In the genomic region with DNA sequence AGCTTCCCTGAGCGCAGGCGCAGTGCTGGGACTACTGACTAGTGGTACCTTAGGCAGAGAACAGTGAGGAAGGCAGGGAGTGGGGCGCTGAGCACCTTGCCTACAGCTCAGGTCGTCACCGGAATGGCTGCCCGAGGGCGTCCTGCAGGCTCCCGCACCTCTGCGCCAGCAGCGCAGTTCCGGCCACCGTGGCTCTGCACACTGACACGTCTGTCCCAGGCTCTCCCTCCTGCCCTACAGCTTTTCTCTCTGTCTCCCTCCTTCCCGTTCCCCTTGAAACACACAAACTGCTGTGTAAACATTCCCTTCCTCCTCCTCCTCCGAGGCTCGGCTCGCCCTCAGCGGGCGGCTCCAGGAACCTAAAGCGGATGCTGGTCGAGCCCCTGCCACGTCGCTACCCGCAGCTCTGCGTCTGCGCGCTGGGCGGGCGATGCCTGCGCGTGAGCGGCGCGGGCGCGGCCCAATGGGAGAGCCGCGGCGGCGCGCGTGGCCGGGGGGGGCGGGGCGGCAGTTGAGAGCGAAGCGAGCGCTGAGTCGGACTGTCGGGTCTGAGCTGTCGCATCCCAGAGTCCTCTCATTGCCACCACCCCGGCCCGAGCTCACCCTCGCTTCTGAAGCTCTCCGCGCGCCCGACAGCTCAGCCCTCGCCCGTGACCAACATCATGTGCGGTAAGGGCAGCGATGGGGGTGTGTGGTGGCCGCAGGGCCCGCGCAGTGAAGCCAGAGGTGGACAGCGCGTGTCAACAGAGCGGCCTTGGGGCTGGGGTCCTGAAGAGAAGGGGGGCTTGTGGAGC, we compare ENCODE assay signal across 8 mouse cellular contexts. TPM values are rescaled to one million over a fixed set of nuclear protein-coding genes. Genes with fewer than 3 reads are reported as not detected.
DNase-seq lines count a peak whose midpoint lies in the region; ATAC-seq and TF ChIP-seq lines count a peak whose summit lies in the region.

A gene (plus strand): TSS at position 510 of the 794 bp plus-strand sequence.

- 0 out of 2 replicates have a peak, but pooled peaks have one; percentile 10 for TF ChIP-seq CTCF in lung, postnatal 0 days (IDR thresholded peaks at IDR 0.05)

- DNase-seq in MEL-GATA-1-ER (ENCODE audit: extremely low read depth, low read depth) = peak; percentile 78
- DNase-seq in cerebellum, adult 8-10 months = peak; percentile 93
- DNase-seq in hindbrain, embryonic 10.5 days (ENCODE audit: low spot score) = peak; percentile 92
- DNase-seq in layer of hippocampus, adult 9-11 months = peak; percentile 96
- peak; percentile 98 for DNase-seq in lung, postnatal 0 days (ENCODE audit: low spot score)
- peak; percentile 93 for DNase-seq in ovary, postnatal 14 days (ENCODE audit: low spot score)
- peak; percentile 97 for DNase-seq in thymus, postnatal 14 days

- peak within 1 kb of the TSS; percentile 90 for H3K4me2 ChIP-seq in lung, postnatal 0 days (replicated peaks; ENCODE audit: low read depth, low read length)

- peak; percentile 96 for ATAC-seq in frontal cortex, adult (ENCODE audit: low TSS enrichment)
- ATAC-seq in lung, postnatal 0 days = peak; percentile 99

- H3K27ac ChIP-seq in hindbrain, embryonic 10.5 days = peak within 1 kb of the TSS; percentile 95
- peak within 1 kb of the TSS; percentile 99 for H3K27ac ChIP-seq in lung, postnatal 0 days (ENCODE audit: low read length)

- under 1% methylated on average over 68 of the region's 68 CpGs for WGBS in hindbrain, embryonic 10.5 days
- WGBS in lung, postnatal 0 days = under 1% methylated on average over 59 of the region's 68 CpGs

- H3K9ac ChIP-seq in lung, postnatal 0 days (replicated peaks; ENCODE audit: low read depth) = peak within 1 kb of the TSS; percentile 86

- H3K36me3 ChIP-seq in hindbrain, embryonic 10.5 days = 0 out of 2 replicates have a peak, but pooled peaks cover 4% of the 10 kb centered on the region
- no peaks in the 10 kb centered on the region for H3K36me3 ChIP-seq in lung, postnatal 0 days (ENCODE audit: insufficient read depth, low read length)

- H3K4me1 ChIP-seq in hindbrain, embryonic 10.5 days (replicated peaks) = peaks cover 19% of the 10 kb centered on the region
- peaks cover 5% of the 10 kb centered on the region; the same call in 1 of the 2 replicates for H3K4me1 ChIP-seq in lung, postnatal 0 days (ENCODE audit: insufficient read depth, low read depth, low read length)

- peak within 1 kb of the TSS; percentile 95 for H3K4me3 ChIP-seq in hindbrain, embryonic 10.5 days
- peak within 1 kb of the TSS; percentile 88 for H3K4me3 ChIP-seq in lung, postnatal 0 days (ENCODE audit: low read depth, low read length)

- H3K27me3 ChIP-seq in hindbrain, embryonic 10.5 days (ENCODE audit: insufficient read depth, poor library complexity, severe bottlenecking) = no peaks in the 10 kb centered on the region
- H3K27me3 ChIP-seq in lung, postnatal 0 days (replicated peaks; ENCODE audit: insufficient read depth, low read length) = no peaks in the 10 kb centered on the region

- no peak; the same call in 1 of the 2 replicates for TF ChIP-seq EP300 in lung, postnatal 0 days (IDR thresholded peaks at IDR 0.05)

- no peaks in the 10 kb centered on the region for H3K9me3 ChIP-seq in hindbrain, embryonic 10.5 days
- no peaks in the 10 kb centered on the region for H3K9me3 ChIP-seq in lung, postnatal 0 days (ENCODE audit: low read length)

RNA-seq across cellular contexts. Expression of the gene that starts here (rescaled TPM):
- polyA plus RNA-seq in hindbrain, embryonic 10.5 days (2016; fragmentation: Nextera tagmentation; extraction: Ambion mirVana) = 11.4 and 15.0 TPM in 2 replicates
- polyA plus RNA-seq in lung, postnatal 0 days (2015; fragmentation: Nextera tagmentation; extraction: Ambion mirVana) = 10.8 and 11.5 TPM in 2 replicates

Comparison
In these comparisons a context has a peak if more than half of its experiments do, and no peak if none do; other contexts are left out.
1. Peak in every context shown above with its lines: DNase-seq, ATAC-seq, H3K4me3 ChIP-seq and H3K27ac ChIP-seq.